Mouse (Mus musculus) kidney, postnatal 0 days (tissue): ENCODE measurements around the gene Dcdc2b. TPM values are rescaled to one million over a fixed set of nuclear protein-coding genes. Genes with fewer than 3 reads are reported as not detected.
A peak's percentile ranks its signal among the peaks of the same experiment; 100 is the strongest.

Experiments
- ATAC-seq: fragments of 200-750 bp; cut with Nextera tagmentation; replicated peaks from 2 replicates; pipeline ENCODE4 v1.8.0; 2017; ENCODE audit warnings: low read depth, moderate number of reproducible peaks, moderate TSS enrichment, moderate library complexity; ENCODE audit not compliant: low FRiP score
- DNase-seq: peaks from one replicate; pipeline ENCODE4 v3.0.0-alpha.2; 2016; ENCODE audit warnings: low spot score
- H3K27ac ChIP-seq: fragments of 300-500 bp; sonication (generic); 2 replicates; pipeline ENCODE4 v1.5.1; 2014; ENCODE audit warnings: mild to moderate bottlenecking
- H3K27me3 ChIP-seq: fragments of 300-500 bp; sonication (generic); 2 replicates; pipeline ENCODE4 v1.6.1; 2014; ENCODE audit warnings: low read length, mixed read lengths; ENCODE audit not compliant: insufficient read depth
- H3K36me3 ChIP-seq: fragments of 300-500 bp; sonication (generic); 2 replicates; pipeline ENCODE4 v1.6.1; 2014; ENCODE audit warnings: low read length, mixed read lengths; ENCODE audit not compliant: insufficient read depth
- H3K4me1 ChIP-seq: fragments of 300-500 bp; sonication (generic); replicated peaks from 2 replicates; pipeline ENCODE4 v1.6.1; 2014; ENCODE audit warnings: antibody characterized with exemption, low read length, mixed read lengths; ENCODE audit not compliant: insufficient read depth
- H3K4me2 ChIP-seq: fragments of 300-500 bp; sonication (generic); 2 replicates; pipeline ENCODE4 v1.6.1; 2014; ENCODE audit warnings: mild to moderate bottlenecking, low read length, moderate library complexity, mixed read lengths
- H3K4me3 ChIP-seq: fragments of 300-500 bp; sonication (generic); replicated peaks from 2 replicates; pipeline ENCODE4 v1.5.1; 2014; ENCODE audit warnings: low read depth, low read length
- H3K9ac ChIP-seq: fragments of 300-500 bp; sonication (generic); 2 replicates; pipeline ENCODE4 v1.6.1; 2014; ENCODE audit warnings: low read depth, low read length
- H3K9me3 ChIP-seq: fragments of 300-500 bp; sonication (generic); replicated peaks from 2 replicates; pipeline ENCODE4 v1.6.1; 2016; ENCODE audit warnings: low read length, inconsistent platforms, mixed read lengths
- CTCF ChIP-seq: IDR thresholded peaks from 2 replicates; pipeline ENCODE4 v1.5.1; 2016; ENCODE audit warnings: antibody characterized with exemption, low read depth, mild to moderate bottlenecking, moderate library complexity
- WGBS: fragments of 180-500 bp; shearing (Covaris S2); extraction: QIAGEN DNeasy Blood & Tissue Kit; methylation state at CpG from one replicate; pipeline ENCODE4 v1.1.7; 2014; 5-methylcytosine and 5-hydroxymethylcytosine counted together
- polyA plus RNA-seq: library from polyadenylated mRNA; unstranded; fragments of >200 nt; fragmentation: Nextera tagmentation; extraction: Ambion mirVana; gene quantifications from 2 replicates; pipeline ENCODE4 v1.2.1, GENCODE M21; 2015

The Dcdc2b gene
- polyA plus RNA-seq, 1 experiment from 2014 or later = 1.9 TPM

DNA sequence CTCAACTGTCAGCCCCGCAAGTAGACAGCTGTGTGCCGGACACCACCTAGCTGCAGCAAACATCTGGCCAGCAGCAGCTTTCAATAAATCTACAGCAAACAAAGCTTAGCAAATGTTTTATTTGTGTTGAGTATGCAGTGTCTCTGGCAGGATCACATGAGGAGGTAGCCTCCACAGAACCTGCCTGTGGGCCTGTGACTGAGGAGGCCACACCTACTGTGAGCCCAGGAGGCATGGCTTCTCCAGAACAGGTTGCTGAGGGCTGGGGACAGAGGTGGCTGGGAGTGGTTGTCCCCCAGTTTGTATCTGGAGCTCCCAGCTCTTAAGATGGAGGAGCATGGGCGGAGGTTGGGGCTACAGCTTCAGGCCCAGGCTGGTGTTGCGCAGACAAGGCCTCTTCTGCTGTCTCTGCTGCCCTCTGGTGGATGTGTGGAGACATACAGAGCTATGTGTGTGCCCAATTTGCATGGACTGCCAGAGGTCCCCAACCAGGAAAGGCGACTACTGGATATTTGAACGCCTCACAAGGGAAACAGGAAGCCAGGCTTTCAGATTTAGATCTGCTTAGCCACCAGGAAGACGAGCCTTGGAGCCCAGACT is 5.5 kb downstream of the Dcdc2b start:
- 36% methylated on average over 7 of the region's 7 CpGs for WGBS
- TF ChIP-seq CTCF = peak; percentile 95
- H3K9ac ChIP-seq = no peak overlapping the region; the same call in 1 of the 2 replicates

DNA sequence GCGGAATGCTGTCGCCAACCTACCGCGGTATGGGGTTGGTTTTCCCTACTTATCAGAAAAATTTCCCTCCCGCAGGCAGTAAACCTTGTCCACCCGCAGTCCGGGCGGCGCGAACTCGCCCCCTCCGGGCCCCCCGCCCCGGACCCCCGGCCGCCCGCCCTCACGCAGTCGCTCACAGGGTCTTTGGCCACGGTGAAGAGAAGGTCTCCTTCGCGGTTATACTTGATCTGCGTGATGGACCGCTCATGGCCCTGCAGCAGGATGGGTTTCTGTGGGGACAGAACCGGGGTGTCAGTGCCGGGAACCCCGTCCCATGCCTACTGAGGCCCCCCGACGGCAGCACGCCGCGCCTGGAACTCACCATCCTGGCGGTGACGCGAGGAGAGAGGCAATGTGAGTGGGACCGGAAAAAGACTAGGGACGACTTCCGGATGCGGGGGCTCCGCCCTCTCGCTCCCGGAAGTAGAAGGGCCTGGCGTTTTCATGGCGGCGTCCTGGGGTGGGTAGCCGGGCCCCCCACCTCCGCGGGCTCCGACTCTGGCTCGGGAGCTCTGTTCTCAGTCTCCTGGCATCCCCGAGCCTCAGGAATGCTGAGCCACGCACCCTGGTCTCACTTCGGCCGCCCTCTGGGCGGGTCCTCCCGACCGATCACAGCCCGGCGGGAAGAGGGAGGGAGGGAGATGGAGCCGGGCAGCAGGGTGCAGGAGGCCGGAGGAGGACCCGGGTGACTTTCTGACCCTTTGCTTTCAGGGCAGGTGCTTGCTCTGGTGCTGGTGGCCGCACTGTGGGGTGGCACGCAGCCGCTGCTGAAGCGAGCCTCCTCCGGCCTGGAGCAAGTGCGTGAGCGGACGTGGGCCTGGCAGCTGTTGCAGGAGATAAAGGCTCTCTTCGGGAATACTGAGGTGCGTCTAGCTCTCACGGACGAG is 13.6 kb downstream of the Dcdc2b start, which contains the start of the genes Eif3i and Tmem234:
TSS of gene Eif3i (minus strand) at position 416 of the 926 bp plus-strand sequence.
TSS of gene Tmem234 (plus strand) at position 436 of the 926 bp plus-strand sequence.
- peaks cover 16% of the 10 kb centered on the region for H3K36me3 ChIP-seq
- WGBS = under 1% methylated on average over 73 of the region's 74 CpGs

More for the DNA sequence above, 5.5 kb downstream of the Dcdc2b start:
- no peaks in the 10 kb centered on the region for H3K9me3 ChIP-seq
- ATAC-seq (peak; percentile 74), DNase-seq (peak; percentile 94)
- no peak overlapping the region for H3K4me3 ChIP-seq
- H3K27ac ChIP-seq = no peak overlapping the region
- no peaks in the 10 kb centered on the region for H3K4me1 ChIP-seq
- peaks cover 27% of the 10 kb centered on the region for H3K36me3 ChIP-seq
- no peak overlapping the region for H3K4me2 ChIP-seq
- no peaks in the 10 kb centered on the region for H3K27me3 ChIP-seq

DNA sequence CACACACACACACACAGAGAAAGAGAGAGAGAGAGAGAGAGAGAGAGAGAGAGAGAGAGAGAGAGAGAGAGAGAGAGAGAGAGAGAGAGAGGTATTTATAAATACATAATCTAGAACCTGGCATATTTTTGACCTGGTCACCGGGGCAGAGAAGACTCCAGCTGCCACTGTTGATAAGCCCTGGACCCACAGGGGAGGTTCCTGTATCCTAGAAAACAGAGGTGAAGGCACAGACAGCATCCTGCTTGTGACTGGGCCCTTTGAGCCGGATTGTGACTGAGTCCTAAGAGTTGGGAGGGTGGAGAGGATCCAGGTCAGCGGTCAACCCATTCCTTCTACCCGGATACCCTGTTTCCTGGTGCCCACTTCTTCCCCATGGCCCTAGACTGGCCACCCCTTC is 25.2 kb downstream of the Dcdc2b start:
- no peak for TF ChIP-seq CTCF
- no peaks in the 10 kb centered on the region for H3K27me3 ChIP-seq
- DNase-seq (no peak), ATAC-seq (no peak)
- peaks cover 26% of the 10 kb centered on the region for H3K36me3 ChIP-seq
- no peak overlapping the region for H3K9ac ChIP-seq
- no peak overlapping the region for H3K4me3 ChIP-seq
- 62% methylated on average over 4 of the region's 4 CpGs for WGBS
- H3K4me2 ChIP-seq = no peak overlapping the region
- no peak overlapping the region for H3K27ac ChIP-seq
- H3K4me1 ChIP-seq = no peaks in the 10 kb centered on the region
- H3K9me3 ChIP-seq = no peaks in the 10 kb centered on the region

More for the DNA sequence above, 13.6 kb downstream of the Dcdc2b start, which contains the start of the genes Eif3i and Tmem234:
- Histone ChIP-seq H3K9ac (peak within 1 kb of the TSS; percentile 95), H3K4me3 (peak within 1 kb of the TSS; percentile 98), H3K27ac (peak within 1 kb of the TSS; percentile 74), H3K27me3 (no peaks in the 10 kb centered on the region), H3K4me1 (peaks cover 16% of the 10 kb centered on the region), H3K9me3 (no peaks in the 10 kb centered on the region), H3K4me2 (peak within 1 kb of the TSS; percentile 89)
- ATAC-seq (peak; percentile 74), DNase-seq (peak; percentile 94)
- TF ChIP-seq CTCF = peak; percentile 23; the same call in 1 of the 2 replicates

DNA sequence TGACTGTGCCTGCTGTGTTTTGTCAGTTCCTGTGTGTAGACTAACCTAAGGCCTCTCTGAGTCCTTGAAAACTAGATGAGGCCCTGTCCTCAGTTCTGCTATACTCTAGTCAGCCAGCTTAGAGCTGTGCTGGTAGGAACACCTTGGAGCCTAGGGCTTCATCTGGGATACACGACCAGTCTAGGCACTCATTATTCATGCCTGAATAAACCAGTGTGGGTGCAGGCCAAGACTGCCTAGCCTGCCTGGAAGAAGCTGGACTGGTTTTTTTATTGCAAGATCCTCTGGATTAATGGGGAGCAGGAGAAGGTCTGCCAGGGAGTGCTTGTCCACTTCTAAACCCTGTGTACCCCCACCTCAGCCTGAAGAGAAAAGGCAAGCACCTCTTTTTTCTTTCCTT is 27.1 kb downstream of the Dcdc2b start:
- no peak for ATAC-seq
- Histone ChIP-seq H3K4me3 (no peak overlapping the region), H3K27me3 (no peaks in the 10 kb centered on the region), H3K27ac (peak overlapping the region; percentile 47; the same call in 1 of the 2 replicates), H3K9ac (no peak overlapping the region), H3K4me1 (no peaks in the 10 kb centered on the region), H3K9me3 (no peaks in the 10 kb centered on the region), H3K36me3 (peaks cover 10% of the 10 kb centered on the region), H3K4me2 (no peak overlapping the region)
- TF ChIP-seq CTCF = no peak
- 32% methylated on average over 1 of the region's 1 CpGs for WGBS
- no peak for DNase-seq

DNA sequence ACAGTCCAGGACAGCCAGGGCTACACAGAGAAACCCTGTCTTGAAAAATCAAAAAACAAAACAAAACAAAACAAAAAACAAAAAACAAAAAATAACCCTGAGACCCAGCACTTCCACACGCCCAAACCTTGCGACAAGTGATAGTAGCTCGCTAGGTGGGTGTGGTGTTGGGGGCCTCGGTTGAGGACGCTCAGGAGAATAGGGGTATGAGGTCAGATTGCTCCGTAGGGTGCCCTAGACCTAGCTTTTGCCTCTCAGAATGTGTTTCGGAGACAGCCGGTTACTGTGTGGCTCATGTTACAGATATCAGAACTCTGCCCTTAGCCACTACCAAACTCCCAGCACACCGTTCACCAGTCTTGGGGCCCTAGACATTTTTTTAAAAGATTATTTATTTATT is 28.3 kb downstream of the Dcdc2b start:
- Histone ChIP-seq H3K4me3 (peak overlapping the region; percentile 44; the same call in 1 of the 2 replicates), H3K27ac (peak overlapping the region; percentile 80), H3K4me2 (peak overlapping the region; percentile 70), H3K9ac (peak overlapping the region; percentile 51; the same call in 1 of the 2 replicates), H3K36me3 (no peaks in the 10 kb centered on the region), H3K9me3 (no peaks in the 10 kb centered on the region), H3K4me1 (no peaks in the 10 kb centered on the region), H3K27me3 (no peaks in the 10 kb centered on the region)
- TF ChIP-seq CTCF = no peak
- 63% methylated on average over 9 of the region's 9 CpGs for WGBS
- no peak for DNase-seq
- ATAC-seq = no peak

DNA sequence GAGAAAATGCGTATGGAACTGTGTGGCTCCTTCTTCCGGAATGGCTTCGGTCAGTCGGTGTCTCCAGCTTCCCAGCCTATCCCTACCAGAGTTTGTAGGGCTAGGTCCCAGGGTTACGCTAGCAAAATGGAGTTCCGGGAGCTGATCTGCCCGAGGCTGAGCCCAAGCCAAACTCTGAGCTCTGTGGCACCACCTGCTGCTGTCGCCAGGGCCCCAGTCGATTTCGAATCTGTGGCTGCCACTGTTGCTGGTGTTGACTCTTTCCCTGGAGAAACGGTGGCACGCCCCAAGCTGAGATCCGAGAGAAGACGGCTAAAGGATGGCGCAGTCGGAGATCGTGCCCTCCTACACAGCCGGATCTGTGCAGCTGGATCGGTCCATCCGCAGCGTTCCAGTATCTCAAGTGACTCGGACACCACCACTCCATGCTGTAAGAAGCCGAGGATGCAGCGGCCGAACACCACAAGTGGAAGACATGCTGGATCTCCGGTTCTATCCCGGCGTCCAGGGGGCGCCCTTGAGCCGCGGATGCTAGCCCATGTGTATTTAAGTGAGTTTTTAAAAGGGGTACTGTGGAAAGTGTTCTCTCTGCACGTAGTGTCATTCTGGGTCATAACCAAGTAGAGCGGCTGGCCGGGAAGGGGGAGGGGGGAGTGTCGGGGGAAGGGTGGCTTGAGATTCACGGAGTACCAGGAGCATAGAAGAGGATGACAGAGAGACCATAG is 29.0 kb downstream of the Dcdc2b start:
- WGBS = 1% methylated on average over 36 of the region's 36 CpGs
- no peaks in the 10 kb centered on the region for H3K27me3 ChIP-seq
- peak overlapping the region; percentile 70 for H3K4me2 ChIP-seq
- peak overlapping the region; percentile 51 for H3K9ac ChIP-seq
- no peaks in the 10 kb centered on the region for H3K9me3 ChIP-seq
- peak; percentile 81 for TF ChIP-seq CTCF
- peak; percentile 89 for DNase-seq
- H3K27ac ChIP-seq = peak overlapping the region; percentile 80
- ATAC-seq = peak; percentile 78
- peak overlapping the region; percentile 44 for H3K4me3 ChIP-seq
- H3K4me1 ChIP-seq = no peaks in the 10 kb centered on the region
- no peaks in the 10 kb centered on the region for H3K36me3 ChIP-seq
